9 mouse cellular contexts compared by ENCODE assay signal in the genomic region with DNA sequence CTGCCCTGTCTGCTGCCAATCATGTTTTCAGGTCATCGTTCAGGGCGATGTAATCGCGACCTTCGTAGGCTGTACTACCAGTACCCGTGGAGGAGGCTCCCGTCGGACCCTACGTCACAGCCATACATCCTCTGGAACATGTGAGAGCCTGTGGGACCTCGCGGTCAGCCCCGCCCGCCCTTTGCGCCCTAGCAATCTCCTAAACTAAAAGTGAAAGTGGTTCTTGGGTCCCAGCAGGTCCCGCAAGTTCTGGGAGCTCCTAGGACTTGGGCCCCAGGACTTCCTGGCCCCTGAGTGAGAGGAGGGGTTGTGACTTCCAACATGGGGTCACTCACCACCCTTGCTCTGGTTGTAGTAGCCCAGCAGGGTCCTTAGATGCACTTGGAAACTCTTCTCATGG. TPM values are rescaled to one million over a fixed set of nuclear protein-coding genes. Genes with fewer than 3 reads are reported as not detected.
DNase-seq lines count a peak whose midpoint lies in the region; ATAC-seq lines count a peak whose summit lies in the region.
"Had no signal": no experiment of that assay in that cellular context is flagged by ENCODE, and none has a peak within 500 bp of the region (broad histone marks: within the 10 kb centered on the region; RNA-seq: fewer than 3 reads in every experiment).

No protein-coding gene starts in this region.

- no peaks in the 10 kb centered on the region for H3K36me3 ChIP-seq in limb, embryonic 13.5 days
- no peaks in the 10 kb centered on the region for H3K36me3 ChIP-seq in midbrain, embryonic 12.5 days

- H3K27ac ChIP-seq in limb, embryonic 13.5 days, result no peak overlapping the region
- no peak overlapping the region for H3K27ac ChIP-seq in midbrain, embryonic 12.5 days (replicated peaks)

- H3K27me3 ChIP-seq in limb, embryonic 13.5 days, result peaks cover 97% of the 10 kb centered on the region
- peaks cover 62% of the 10 kb centered on the region for H3K27me3 ChIP-seq in midbrain, embryonic 12.5 days

- H3K4me3 ChIP-seq in limb, embryonic 13.5 days, result peak overlapping the region; percentile 40
- H3K4me3 ChIP-seq in midbrain, embryonic 12.5 days, result peak overlapping the region; percentile 34

- peak; percentile 78 to 95 for ATAC-seq in hematopoietic stem cell, adult 5-6 weeks (replicated peaks in 1 of 2; ENCODE audit: insufficient read depth in 1 of 2, low FRiP score in 2 of 2, low TSS enrichment in 1 of 2, low read depth in 1 of 2, poor library complexity in 2 of 2, severe bottlenecking in 2 of 2)
- no peak for ATAC-seq in limb, embryonic 13.5 days (ENCODE audit: low FRiP score, low read depth)
- no peak for ATAC-seq in midbrain, embryonic 12.5 days (ENCODE audit: low FRiP score, low read depth)

- WGBS in limb, embryonic 13.5 days, result 3% methylated on average over 15 of the region's 15 CpGs
- under 1% methylated on average over 15 of the region's 15 CpGs for WGBS in midbrain, embryonic 12.5 days

- H3K4me1 ChIP-seq in limb, embryonic 13.5 days, result 0 out of 2 replicates have a peak, but pooled peaks cover 6% of the 10 kb centered on the region
- peaks cover 9% of the 10 kb centered on the region; the same call in 1 of the 2 replicates for H3K4me1 ChIP-seq in midbrain, embryonic 12.5 days

- peak; percentile 20 for DNase-seq in embryo, embryonic 10 days (ENCODE audit: low spot score)
- no peak for DNase-seq in embryo, embryonic 10.5 days (ENCODE audit: low spot score)
- DNase-seq in embryo, embryonic 9.5 days (ENCODE audit: extremely low spot score), result peak; percentile 31
- DNase-seq in thymus, postnatal 25 days, result peak; percentile 40
- DNase-seq in right cerebral cortex, adult 18-20 months, result no peak

- peak overlapping the region; percentile 61 for H3K4me2 ChIP-seq in limb, embryonic 13.5 days (replicated peaks)
- H3K4me2 ChIP-seq in midbrain, embryonic 12.5 days (replicated peaks), result peak overlapping the region; percentile 51

- no peaks in the 10 kb centered on the region for H3K9me3 ChIP-seq in limb, embryonic 13.5 days
- H3K9me3 ChIP-seq in midbrain, embryonic 12.5 days, result no peaks in the 10 kb centered on the region

- H3K9ac ChIP-seq in limb, embryonic 13.5 days, result no peak overlapping the region
- H3K9ac ChIP-seq in midbrain, embryonic 12.5 days (replicated peaks), result no peak overlapping the region

RNA-seq across cellular contexts. Expression of gene H2-T3, which starts 15.4 kb away (rescaled TPM):
- total RNA-seq in hematopoietic stem cell, adult 5-6 weeks (2017), result 0.75 and 1.1 TPM in 2 replicates
- polyA plus RNA-seq in limb, embryonic 13.5 days (2015; fragmentation: Nextera tagmentation; extraction: Ambion mirVana), result 0.09 TPM in 1 of 2 replicates, not detected in the other
- polyA plus RNA-seq in midbrain, embryonic 12.5 days (2016; fragmentation: Nextera tagmentation; extraction: Ambion mirVana), result not detected in 2 replicates

RNA-seq across cellular contexts. Expression of gene Gm8909, which starts 37.1 kb away (rescaled TPM):
- total RNA-seq in hematopoietic stem cell, adult 5-6 weeks (2017), result not detected in 2 replicates
- polyA plus RNA-seq in limb, embryonic 13.5 days (2015; fragmentation: Nextera tagmentation; extraction: Ambion mirVana), result not detected in 2 replicates
- not detected in 2 replicates for polyA plus RNA-seq in midbrain, embryonic 12.5 days (2016; fragmentation: Nextera tagmentation; extraction: Ambion mirVana)
- total RNA-seq: heart, postnatal 14 days had no signal

RNA-seq across cellular contexts. Expression of gene Rpp21, which starts 52.4 kb away (rescaled TPM):
- 32.9 and 39.8 TPM in 2 replicates for total RNA-seq in hematopoietic stem cell, adult 5-6 weeks (2017)
- polyA plus RNA-seq in limb, embryonic 13.5 days (2015; fragmentation: Nextera tagmentation; extraction: Ambion mirVana), result 92.5 and 96.7 TPM in 2 replicates
- polyA plus RNA-seq in midbrain, embryonic 12.5 days (2016; fragmentation: Nextera tagmentation; extraction: Ambion mirVana), result 83.5 and 88.2 TPM in 2 replicates

Comparison
In these comparisons a context has a peak if more than half of its experiments do, and no peak if none do; other contexts are left out.
1. DNase-seq: peak in embryo, embryonic 10 days (single experiment), embryo, embryonic 9.5 days (single experiment) and thymus, postnatal 25 days (single experiment); none in embryo, embryonic 10.5 days (single experiment) and right cerebral cortex, adult 18-20 months (single experiment).
2. ATAC-seq: peak in hematopoietic stem cell, adult 5-6 weeks (2 of 2); none in limb, embryonic 13.5 days (single experiment) and midbrain, embryonic 12.5 days (single experiment).